Mouse (Mus musculus) midbrain, embryonic 12.5 days (tissue): ENCODE measurements at regions not wholly inside any gene's neighbourhood (a gene's known extent, or its start where the extent isn't known, plus 50 kb on each side); places are given as distances from the start of the nearest gene placed in this dataset.

Source experiments
- ATAC-seq: fragments of 200-750 bp; cut with Nextera tagmentation; 2 replicates; pipeline ENCODE4 v1.8.0; 2017; ENCODE audit warnings: low read depth, moderate TSS enrichment, moderate library complexity; ENCODE audit not compliant: low FRiP score
- H3K27ac ChIP-seq: fragments of 300-500 bp; sonication (generic); replicated peaks from 2 replicates; pipeline ENCODE4 v1.5.1; 2016; ENCODE audit warnings: mild to moderate bottlenecking
- H3K27me3 ChIP-seq: fragments of 300-500 bp; sonication (generic); 2 replicates; pipeline ENCODE4 v1.6.1; 2016; ENCODE audit warnings: mild to moderate bottlenecking
- H3K36me3 ChIP-seq: fragments of 300-500 bp; sonication (generic); 2 replicates; pipeline ENCODE4 v1.6.1; 2016
- H3K4me1 ChIP-seq: fragments of 300-500 bp; sonication (generic); 2 replicates; pipeline ENCODE4 v1.6.1; 2016
- H3K4me2 ChIP-seq: fragments of 300-500 bp; sonication (generic); replicated peaks from 2 replicates; pipeline ENCODE4 v1.6.1; 2016; ENCODE audit warnings: mild to moderate bottlenecking, moderate library complexity
- H3K4me3 ChIP-seq: fragments of 300-500 bp; sonication (generic); 2 replicates; pipeline ENCODE4 v1.5.1; 2016; ENCODE audit warnings: mild to moderate bottlenecking
- H3K9ac ChIP-seq: fragments of 300-500 bp; sonication (generic); replicated peaks from 2 replicates; pipeline ENCODE4 v1.6.1; 2016; ENCODE audit warnings: mild to moderate bottlenecking, moderate library complexity
- H3K9me3 ChIP-seq: fragments of 300-500 bp; sonication (generic); 2 replicates; pipeline ENCODE4 v1.6.1; 2016; ENCODE audit warnings: mild to moderate bottlenecking
- WGBS: fragments of 180-500 bp; shearing (Covaris S2); methylation state at CpG from one replicate; pipeline ENCODE4 v1.1.7; 2016; 5-methylcytosine and 5-hydroxymethylcytosine counted together

DNA sequence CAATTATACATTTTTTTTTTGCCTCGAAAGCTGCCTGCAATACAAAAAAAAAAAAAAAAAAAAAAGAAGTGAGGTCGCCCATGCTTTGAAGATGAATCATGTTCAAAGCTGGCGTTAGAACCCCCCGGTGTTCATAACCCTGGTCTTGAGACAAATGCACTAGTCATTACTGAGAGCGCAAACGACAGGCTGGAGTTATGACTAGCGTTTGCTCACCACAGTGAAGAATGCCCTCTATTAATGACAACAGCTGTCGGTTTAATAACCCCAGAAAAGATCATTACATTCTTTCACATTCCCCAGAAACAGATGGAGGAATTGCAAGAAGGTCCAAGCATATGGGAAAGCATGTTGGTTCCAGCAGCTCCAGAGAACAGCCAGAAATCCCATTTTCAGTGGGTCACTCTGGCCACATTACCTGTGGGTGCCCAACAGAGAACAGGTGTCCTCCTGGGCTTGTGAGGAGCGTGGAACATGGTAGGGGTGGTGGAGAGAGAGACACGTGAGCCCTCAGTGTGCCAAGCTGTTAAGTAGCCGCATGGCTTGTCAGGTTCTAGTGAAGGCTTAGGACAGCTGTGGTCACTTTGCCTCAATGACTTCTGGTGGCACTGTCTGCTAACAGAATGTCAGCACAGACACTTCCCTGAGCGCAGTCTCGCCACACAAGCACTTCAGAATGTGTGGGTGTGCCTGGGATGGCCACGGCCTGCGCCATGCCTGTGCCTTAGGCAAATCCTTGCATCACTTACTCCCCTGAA is 60.4 kb downstream of the Aipl1 start:
- Histone ChIP-seq H3K9me3 (no peaks in the 10 kb centered on the region), H3K27ac (no peak overlapping the region), H3K27me3 (no peaks in the 10 kb centered on the region), H3K9ac (no peak overlapping the region), H3K4me2 (no peak overlapping the region), H3K36me3 (no peaks in the 10 kb centered on the region), H3K4me3 (no peak overlapping the region), H3K4me1 (no peaks in the 10 kb centered on the region)
- 83% methylated on average over 15 of the region's 15 CpGs for WGBS
- ATAC-seq: no peak

DNA sequence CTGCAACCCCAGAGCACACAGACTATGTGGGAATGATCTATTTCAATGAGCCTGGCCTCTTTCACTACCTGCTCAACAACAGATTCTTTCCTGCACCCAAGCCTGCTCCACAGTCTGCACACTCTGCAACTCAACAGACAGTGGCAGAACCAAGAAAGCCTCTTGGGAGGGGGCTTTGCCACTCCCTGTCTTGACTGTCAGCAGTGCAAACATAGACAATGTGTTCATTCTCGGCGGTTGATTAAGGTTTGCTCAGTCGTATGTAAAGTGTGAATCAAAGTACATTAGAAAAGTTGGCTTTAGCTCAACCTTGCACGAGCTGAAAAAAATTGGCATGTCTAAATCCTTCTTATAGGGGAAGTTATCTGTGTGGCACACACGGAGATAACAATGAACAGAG is 66.0 kb downstream of the Aipl1 start:
- no peak overlapping the region for H3K4me3 ChIP-seq
- WGBS: 82% methylated on average over 5 of the region's 5 CpGs
- no peaks in the 10 kb centered on the region for H3K4me1 ChIP-seq
- no peak overlapping the region for H3K4me2 ChIP-seq
- no peaks in the 10 kb centered on the region for H3K27me3 ChIP-seq
- no peaks in the 10 kb centered on the region for H3K36me3 ChIP-seq
- H3K9me3 ChIP-seq: no peaks in the 10 kb centered on the region
- no peak overlapping the region for H3K27ac ChIP-seq
- ATAC-seq: no peak
- H3K9ac ChIP-seq: no peak overlapping the region

DNA sequence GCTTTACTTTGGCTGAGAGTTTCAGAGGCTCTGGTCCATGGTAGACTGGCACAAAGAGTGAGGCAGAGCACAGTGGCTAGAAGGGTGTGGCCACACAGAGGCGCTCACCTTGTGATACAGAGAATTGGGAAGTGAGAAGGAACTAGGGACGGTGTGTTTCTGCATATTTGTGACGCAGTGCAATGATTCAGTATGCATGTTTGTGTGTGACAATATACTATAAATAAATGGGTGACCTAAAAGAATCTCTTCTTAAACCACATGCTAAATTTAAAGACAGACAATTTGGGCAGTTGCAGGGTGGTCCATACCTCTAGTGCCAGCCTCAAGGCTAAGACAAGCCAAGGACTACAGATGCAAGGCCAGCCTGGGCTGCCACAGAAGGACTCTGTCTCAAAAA is 75.0 kb downstream of the Aipl1 start:
- Histone ChIP-seq H3K4me1 (no peaks in the 10 kb centered on the region), H3K9me3 (no peaks in the 10 kb centered on the region), H3K27me3 (no peaks in the 10 kb centered on the region), H3K4me2 (no peak overlapping the region), H3K27ac (no peak overlapping the region), H3K4me3 (no peak overlapping the region), H3K36me3 (no peaks in the 10 kb centered on the region), H3K9ac (no peak overlapping the region)
- WGBS: 90% methylated on average over 3 of the region's 3 CpGs
- ATAC-seq: no peak

DNA sequence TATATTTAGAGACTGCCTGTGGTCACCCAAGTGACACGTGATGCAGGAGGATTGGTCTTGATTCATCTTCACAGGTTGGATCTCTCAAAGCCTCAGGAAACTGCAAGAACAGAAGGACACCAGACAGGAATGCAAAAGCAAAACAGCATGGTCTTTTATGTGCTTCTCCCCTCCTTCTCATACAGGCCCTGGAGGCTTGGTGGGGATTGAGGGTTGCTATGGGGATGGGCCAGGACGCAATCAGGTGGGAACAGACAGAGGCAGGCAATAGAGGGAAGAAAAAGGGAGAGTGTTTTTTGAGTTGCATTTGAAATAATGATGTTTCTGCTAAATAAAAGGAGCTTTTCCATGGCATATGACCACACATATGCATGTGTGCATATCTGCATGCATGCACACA is 84.8 kb downstream of the Aipl1 start:
- Histone ChIP-seq H3K9ac (no peak overlapping the region), H3K36me3 (no peaks in the 10 kb centered on the region), H3K27ac (no peak overlapping the region), H3K4me2 (no peak overlapping the region), H3K4me1 (no peaks in the 10 kb centered on the region), H3K4me3 (no peak overlapping the region), H3K27me3 (no peaks in the 10 kb centered on the region), H3K9me3 (no peaks in the 10 kb centered on the region)
- 39% methylated on average over 2 of the region's 2 CpGs for WGBS
- ATAC-seq: no peak

DNA sequence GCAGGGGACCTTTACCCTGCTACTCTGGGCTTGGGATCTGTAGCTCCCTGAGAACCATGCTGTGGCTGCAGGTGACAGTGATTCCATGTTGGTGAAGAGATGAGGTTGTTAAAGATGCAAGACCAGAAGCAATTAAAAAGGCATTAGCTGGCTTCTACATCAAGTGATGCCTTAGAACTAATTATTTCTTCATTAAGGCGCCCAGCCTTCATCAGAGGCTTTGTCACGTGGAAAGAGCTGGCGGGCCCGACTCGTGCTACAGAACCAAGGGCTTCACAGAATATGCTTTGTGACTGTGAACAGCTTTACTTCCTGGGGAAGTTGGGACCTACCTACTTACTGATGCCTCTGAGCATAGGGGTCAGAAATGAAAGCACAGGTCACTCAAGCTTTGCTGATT is 90.1 kb downstream of the Aipl1 start:
- Histone ChIP-seq H3K4me1 (peaks cover 3% of the 10 kb centered on the region; the same call in 1 of the 2 replicates), H3K36me3 (no peaks in the 10 kb centered on the region), H3K4me2 (no peak overlapping the region), H3K9me3 (no peaks in the 10 kb centered on the region), H3K9ac (no peak overlapping the region), H3K27me3 (no peaks in the 10 kb centered on the region; the same call in 1 of the 2 replicates), H3K4me3 (no peak overlapping the region), H3K27ac (no peak overlapping the region)
- WGBS: 64% methylated on average over 5 of the region's 5 CpGs
- no peak for ATAC-seq

DNA sequence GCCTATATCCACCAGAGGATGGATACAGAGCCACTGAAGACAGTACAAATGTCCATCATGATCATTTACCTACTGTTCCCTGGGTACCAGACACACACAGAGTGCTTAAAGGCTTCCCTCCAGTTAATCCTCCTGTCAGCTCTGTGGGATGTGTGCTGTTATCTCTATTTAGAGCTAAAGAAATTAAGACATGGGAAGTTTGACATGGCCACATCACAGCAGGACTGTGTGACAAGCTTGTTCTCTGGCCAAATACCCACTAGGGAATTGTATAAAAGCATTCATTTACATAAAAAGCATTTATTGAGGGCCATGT is 92.3 kb downstream of the Aipl1 start:
- H3K4me3 ChIP-seq: no peak overlapping the region
- H3K4me1 ChIP-seq: peaks cover 3% of the 10 kb centered on the region; the same call in 1 of the 2 replicates
- no peak overlapping the region for H3K27ac ChIP-seq
- H3K36me3 ChIP-seq: no peaks in the 10 kb centered on the region
- peaks cover 6% of the 10 kb centered on the region for H3K27me3 ChIP-seq
- no peaks in the 10 kb centered on the region for H3K9me3 ChIP-seq
- H3K4me2 ChIP-seq: no peak overlapping the region
- H3K9ac ChIP-seq: no peak overlapping the region
- no peak for ATAC-seq

DNA sequence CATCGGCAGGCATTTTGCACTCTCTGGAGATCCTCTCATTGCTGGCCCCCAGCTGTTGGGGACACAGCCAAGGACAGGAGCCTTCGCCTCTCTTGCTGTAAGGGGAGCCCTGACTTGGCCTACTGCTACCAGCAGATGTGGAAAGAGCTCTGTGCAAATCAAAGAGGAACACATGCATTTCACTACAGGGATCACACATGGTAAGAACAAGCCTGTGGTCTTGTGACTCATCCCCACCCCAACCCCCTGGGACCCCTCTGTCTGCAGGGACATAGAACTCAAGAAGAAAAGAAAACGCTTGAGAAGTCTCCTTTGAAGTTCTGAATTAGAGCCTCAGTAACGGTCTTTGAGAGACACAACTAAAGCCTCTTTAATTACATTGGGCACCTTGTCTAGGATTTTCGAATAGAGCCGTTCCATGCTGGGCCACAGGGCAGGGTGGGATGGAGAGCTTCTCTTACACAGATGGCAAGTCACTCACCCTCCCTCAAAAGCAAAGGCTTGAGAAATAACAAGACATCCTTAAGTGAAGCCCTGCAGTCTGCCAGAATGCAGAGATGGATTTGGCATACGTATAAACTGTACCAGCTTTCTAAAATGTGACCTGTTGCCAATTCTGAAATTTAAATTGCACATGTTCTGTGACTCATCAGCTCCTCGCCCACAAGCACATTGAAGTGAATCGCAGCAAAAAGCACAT is 92.8 kb downstream of the Aipl1 start:
- Histone ChIP-seq H3K27ac (no peak overlapping the region), H3K4me1 (peaks cover 3% of the 10 kb centered on the region; the same call in 1 of the 2 replicates), H3K4me3 (no peak overlapping the region), H3K9me3 (no peaks in the 10 kb centered on the region), H3K36me3 (no peaks in the 10 kb centered on the region), H3K9ac (no peak overlapping the region), H3K4me2 (no peak overlapping the region), H3K27me3 (peaks cover 6% of the 10 kb centered on the region)
- no peak for ATAC-seq
- WGBS: 38% methylated on average over 9 of the region's 9 CpGs

DNA sequence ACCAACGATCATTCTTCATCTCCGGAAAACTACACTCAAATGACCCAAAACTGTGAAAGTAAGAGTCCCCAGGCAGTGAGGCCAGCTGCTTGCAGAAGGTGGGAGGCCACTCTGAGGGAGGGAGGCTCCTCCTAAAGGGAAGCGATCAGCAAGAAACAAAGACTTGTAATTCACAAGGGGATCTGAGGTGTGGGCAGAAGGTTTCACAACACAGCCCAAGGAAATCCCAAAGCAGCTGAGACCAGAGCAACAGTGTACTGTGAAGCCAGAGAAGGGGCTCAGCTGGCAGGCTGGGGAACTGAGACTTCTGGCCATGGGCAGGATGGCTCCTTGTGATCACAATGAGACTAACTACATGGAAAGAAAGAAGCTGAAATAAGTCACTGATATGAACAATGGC is 93.8 kb downstream of the Aipl1 start:
- H3K9me3 ChIP-seq: no peaks in the 10 kb centered on the region
- peaks cover 6% of the 10 kb centered on the region for H3K27me3 ChIP-seq
- ATAC-seq: no peak
- H3K4me2 ChIP-seq: no peak overlapping the region
- no peaks in the 10 kb centered on the region for H3K36me3 ChIP-seq
- no peak overlapping the region for H3K27ac ChIP-seq
- peaks cover 3% of the 10 kb centered on the region; the same call in 1 of the 2 replicates for H3K4me1 ChIP-seq
- H3K4me3 ChIP-seq: no peak overlapping the region
- WGBS: 41% methylated on average over 3 of the region's 3 CpGs
- no peak overlapping the region for H3K9ac ChIP-seq

DNA sequence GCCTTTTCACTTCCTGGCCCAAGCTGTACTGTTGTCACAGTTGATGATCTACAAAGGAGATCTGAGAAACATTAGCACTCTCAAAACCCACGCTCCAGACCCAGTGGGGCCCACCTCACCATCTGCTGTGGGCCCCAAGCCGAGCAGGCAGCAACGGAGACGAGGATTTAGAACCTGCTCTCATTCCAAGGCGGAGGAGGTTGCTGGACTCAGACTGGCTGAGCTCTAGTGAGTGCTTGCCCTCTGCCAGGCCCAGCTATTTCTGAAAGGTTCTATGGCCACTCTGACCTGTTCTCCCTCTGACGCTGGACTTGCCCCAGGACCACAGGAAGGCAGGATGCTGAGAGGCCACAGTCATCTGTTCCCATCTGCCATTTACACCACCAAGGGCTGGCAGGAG is 98.2 kb downstream of the Aipl1 start:
- no peak overlapping the region for H3K9ac ChIP-seq
- H3K27me3 ChIP-seq: peaks cover 6% of the 10 kb centered on the region; the same call in 1 of the 2 replicates
- no peak overlapping the region for H3K4me2 ChIP-seq
- no peak overlapping the region for H3K27ac ChIP-seq
- ATAC-seq: no peak
- H3K9me3 ChIP-seq: no peaks in the 10 kb centered on the region
- H3K4me3 ChIP-seq: no peak overlapping the region
- 85% methylated on average over 6 of the region's 6 CpGs for WGBS
- no peaks in the 10 kb centered on the region for H3K4me1 ChIP-seq
- H3K36me3 ChIP-seq: no peaks in the 10 kb centered on the region

DNA sequence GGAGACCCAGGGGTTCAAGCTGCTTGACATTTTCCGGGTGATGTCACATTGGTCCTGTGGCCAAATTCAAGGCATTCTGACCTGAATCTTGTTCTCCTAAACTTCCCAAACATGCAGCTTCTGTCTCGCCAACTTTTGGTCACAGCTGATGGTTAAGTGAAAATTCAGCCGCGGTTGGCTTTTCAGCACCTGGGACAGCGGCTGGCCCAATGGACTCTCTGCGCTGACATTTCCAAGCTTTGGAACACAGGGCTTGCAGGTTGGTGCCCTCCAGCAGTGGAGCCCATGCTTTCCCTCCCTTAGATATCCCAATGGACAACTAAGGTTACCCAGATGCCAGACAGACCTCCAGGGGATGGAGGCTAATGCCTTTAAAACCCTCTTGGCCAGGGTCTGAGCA is 100.2 kb downstream of the Aipl1 start:
- no peak overlapping the region for H3K27ac ChIP-seq
- 38% methylated on average over 6 of the region's 6 CpGs for WGBS
- H3K4me1 ChIP-seq: no peaks in the 10 kb centered on the region
- peaks cover 6% of the 10 kb centered on the region; the same call in 1 of the 2 replicates for H3K27me3 ChIP-seq
- H3K9me3 ChIP-seq: no peaks in the 10 kb centered on the region
- H3K4me3 ChIP-seq: no peak overlapping the region
- no peak for ATAC-seq
- no peaks in the 10 kb centered on the region for H3K36me3 ChIP-seq
- no peak overlapping the region for H3K9ac ChIP-seq
- H3K4me2 ChIP-seq: no peak overlapping the region

DNA sequence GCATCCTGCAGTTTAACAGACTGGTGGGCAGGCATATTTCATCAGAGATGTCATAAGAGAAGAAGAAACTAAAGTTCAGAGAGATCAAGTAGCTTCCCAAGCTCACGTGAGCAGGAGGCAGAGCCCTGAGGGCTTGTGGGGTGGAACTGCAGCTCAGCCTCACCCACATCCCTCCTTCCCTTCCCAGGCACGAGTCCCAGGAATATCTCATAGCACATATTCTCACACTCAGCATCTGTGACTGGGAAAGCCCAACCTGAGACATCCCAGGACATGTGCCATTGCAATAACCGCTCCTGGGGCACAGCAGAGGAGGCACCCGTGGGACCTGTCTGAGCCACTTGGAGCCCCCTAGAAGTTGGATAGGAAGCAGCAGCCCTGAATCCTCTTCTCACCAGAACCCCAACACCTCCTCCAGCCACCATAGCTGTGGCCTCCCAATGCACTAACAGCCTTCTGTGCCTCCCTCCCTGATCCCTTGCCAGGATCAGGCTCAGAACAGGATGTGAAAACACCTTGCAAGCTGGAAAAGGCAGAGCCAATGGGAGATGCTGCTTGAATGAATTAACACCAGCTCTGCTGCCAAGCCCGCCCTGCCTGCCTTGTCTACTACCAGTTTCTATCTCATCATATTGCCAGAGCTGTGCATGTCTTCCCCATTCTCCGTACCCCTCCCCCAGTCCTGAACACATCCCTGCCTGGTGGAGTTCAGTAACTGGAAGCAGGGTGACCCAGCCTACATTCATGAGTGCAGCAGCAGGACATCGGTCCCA is 107.4 kb downstream of the Aipl1 start:
- H3K9me3 ChIP-seq: no peaks in the 10 kb centered on the region
- H3K36me3 ChIP-seq: no peaks in the 10 kb centered on the region
- H3K27ac ChIP-seq: no peak overlapping the region
- H3K4me3 ChIP-seq: no peak overlapping the region
- no peaks in the 10 kb centered on the region for H3K27me3 ChIP-seq
- no peak for ATAC-seq
- no peak overlapping the region for H3K9ac ChIP-seq
- no peak overlapping the region for H3K4me2 ChIP-seq
- no peaks in the 10 kb centered on the region for H3K4me1 ChIP-seq
- 82% methylated on average over 7 of the region's 7 CpGs for WGBS

DNA sequence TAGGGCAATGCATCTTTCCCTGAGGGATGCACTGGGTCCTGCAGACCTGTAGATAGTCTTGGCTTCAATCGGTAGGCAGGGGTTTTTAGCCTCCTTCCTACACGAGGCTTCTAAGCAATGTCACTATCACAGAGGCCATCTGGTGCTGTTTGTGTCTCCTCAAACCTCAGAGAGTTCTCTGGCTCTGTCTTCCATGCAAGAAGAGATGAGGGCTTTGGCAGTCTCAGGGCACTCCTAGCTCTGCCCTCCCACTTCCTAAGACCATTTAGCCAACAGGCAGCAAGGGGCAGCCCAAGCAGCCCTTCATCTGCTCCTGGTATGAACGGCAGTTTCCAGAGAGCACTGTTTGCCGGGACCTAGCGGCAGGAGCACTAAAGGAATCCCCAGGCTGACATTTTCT is 122.6 kb downstream of the Aipl1 start:
- WGBS: 72% methylated on average over 5 of the region's 5 CpGs
- no peak overlapping the region for H3K4me3 ChIP-seq
- no peak overlapping the region for H3K27ac ChIP-seq
- no peak for ATAC-seq
- H3K4me2 ChIP-seq: no peak overlapping the region
- no peaks in the 10 kb centered on the region for H3K27me3 ChIP-seq
- H3K36me3 ChIP-seq: no peaks in the 10 kb centered on the region
- no peak overlapping the region for H3K9ac ChIP-seq
- H3K4me1 ChIP-seq: no peaks in the 10 kb centered on the region
- H3K9me3 ChIP-seq: no peaks in the 10 kb centered on the region
